Mouse (Mus musculus): ENCODE results near the gene Kcna10.

DNA sequence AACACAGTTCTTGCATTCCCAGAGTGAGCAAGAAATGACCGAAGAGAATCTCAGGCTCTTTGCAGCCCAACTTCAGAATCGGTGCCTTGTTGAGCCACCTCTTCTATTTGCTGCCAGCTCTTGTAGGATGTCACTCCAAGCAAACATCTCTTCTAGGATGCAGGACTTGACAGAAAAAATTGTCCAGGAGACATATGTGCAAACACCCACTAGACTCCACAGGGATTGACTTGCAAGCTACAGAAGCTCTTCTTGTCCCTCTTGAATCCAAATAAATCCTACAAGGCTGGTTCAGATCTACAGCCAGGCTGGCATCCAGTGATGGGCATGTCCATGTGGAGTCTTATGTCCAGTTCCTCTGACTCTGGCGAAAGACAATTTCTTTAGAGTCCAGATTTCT lies 21.6 kb downstream of the Kcna10 start:
- TF ChIP-seq POLR2A (IDR thresholded peaks at IDR 0.05; ENCODE audit: control insufficient read depth, extremely low read depth, insufficient read depth, low read length, poor library complexity): no peak
- no peak for TF ChIP-seq CTCF (IDR thresholded peaks at IDR 0.05; ENCODE audit: borderline replicate concordance, control insufficient read depth, extremely low read depth, insufficient read depth, low read length, poor library complexity)

Data from thymus, adult 2 months (tissue).